Mouse (Mus musculus) megakaryocyte progenitor cell, adult 5-6 weeks (primary cell): ENCODE data around the gene Dvl1. TPM values are rescaled to one million over a fixed set of nuclear protein-coding genes. Genes with fewer than 3 reads are reported as not detected.

Experiments
- ATAC-seq: replicated peaks from 2 replicates; pipeline ENCODE4 v1.8.0; 2016; ENCODE audit warnings: mild to moderate bottlenecking, moderate TSS enrichment, inconsistent platforms; ENCODE audit not compliant: poor library complexity
- total RNA-seq, 2 experiments: library from RNA; stranded (forward) in 1 of 2; stranded (reverse) in 1 of 2; fragments of 157-497, 149-512 nt in 1 of 2; fragments of 200-1000 nt in 1 of 2; gene quantifications; 2 replicates each; pipeline versions ENCODE4 v1.2.3 to v1.2.4; 2015 to 2017

Dvl1 gene
- total RNA-seq, 2 experiments from 2014 or later: 9.6 to 13.0 TPM

DNA sequence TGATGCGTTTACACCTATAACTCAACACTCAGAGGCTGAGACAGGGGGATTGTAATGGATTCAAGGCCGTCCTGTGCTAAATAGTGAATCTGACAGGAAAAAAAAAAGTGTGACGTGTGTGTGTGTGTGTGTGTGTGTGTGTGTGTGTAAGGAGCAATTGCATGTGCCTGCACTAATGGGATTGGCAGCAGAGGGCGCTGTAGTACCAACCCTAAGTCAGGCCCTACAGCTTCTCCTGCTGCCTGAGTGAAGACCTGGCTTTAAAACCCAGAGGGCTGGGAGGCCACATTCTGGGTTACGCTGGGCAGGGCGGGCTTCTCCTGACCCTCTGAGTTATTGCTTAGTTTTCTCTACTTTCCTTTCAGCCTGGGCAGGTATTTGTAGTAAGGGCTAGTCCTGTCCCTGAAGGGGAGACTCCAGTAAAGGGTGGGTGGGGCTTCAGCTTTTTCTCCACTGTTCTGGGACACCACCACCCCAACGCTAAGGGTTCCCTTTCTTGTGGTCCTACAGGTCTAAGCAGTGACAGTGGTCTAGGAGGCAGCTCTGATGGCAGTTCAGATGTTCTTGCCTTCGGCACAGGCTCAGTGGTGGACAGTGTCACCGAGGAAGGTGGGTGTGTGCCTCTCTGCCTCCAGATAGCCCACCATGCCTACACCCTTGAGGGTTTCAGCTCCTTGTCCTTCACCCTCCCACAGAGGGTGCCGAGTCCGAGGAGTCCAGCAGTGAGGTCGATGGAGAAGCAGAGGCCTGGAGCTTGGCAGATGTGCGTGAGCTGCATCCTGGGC is 57.3 kb downstream of the Dvl1 start:
- peak; percentile 59 for ATAC-seq

DNA sequence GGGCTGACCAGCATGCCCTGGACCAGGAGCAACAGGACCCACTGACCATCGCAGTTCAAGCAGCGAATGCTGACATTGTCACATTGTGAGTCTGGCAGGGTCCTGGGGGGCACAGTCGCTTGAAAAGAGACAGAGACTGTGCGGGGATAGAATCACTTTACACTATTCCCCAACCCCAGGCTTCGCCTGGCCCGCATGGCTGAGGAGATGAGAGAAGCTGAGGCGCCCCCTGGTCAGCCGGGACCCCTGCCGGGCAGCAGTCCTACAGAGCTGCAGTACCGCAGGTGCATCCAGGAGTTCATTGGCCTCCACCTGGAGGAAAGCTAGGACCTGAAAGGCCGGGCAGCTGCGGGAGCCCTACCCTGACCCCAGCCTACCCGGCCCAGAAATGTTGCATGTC is 58.4 kb downstream of the Dvl1 start:
- no peak for ATAC-seq

GRCm38 (mm10) chr4:155906125-155906524 is 58.9 kb downstream of the Dvl1 start:
- no peak for ATAC-seq

DNA sequence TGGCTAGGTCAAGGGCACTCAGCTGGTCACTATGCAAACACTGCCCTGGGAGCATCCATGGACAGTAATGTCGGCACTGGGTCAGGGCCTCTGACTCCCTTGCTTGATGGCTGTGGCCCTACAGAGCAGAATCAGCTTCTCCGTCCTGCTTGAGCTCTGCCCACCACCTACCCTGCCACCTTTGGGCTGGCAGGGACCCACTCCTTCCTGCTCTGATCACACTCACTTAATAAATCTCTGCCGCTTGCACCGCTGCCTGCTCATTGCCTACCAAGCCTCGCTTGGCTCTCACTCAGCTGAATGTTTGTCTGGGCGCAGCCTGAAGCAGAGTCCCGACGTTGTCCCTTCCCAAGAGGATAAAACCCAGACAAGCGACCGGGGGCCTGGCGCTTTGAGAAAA is 59.8 kb downstream of the Dvl1 start:
- ATAC-seq: no peak

GRCm38 (mm10) chr4:155908281-155908680 is 61.1 kb downstream of the Dvl1 start:
- ATAC-seq: no peak

- ATAC-seq: no peak
Measured at GRCm38 (mm10) chr4:155908751-155909150, 61.5 kb downstream of the Dvl1 start.

Other genes with a start within 250 kb of the Dvl1 start
- gene Slc35e2, start 246.0 kb upstream of the Dvl1 start, total RNA-seq (2015): 16.8 and 20.2 TPM in 2 replicates
- gene Slc35e2, start 246.0 kb upstream of the Dvl1 start, total RNA-seq (2017): 8.9 and 11.0 TPM in 2 replicates
- 34.5 and 39.3 TPM in 2 replicates for gene Cdk11b, start 222.5 kb upstream of the Dvl1 start, total RNA-seq (2015)
- 50.7 and 56.0 TPM in 2 replicates for gene Cdk11b, start 222.5 kb upstream of the Dvl1 start, total RNA-seq (2017)
- not detected in 2 replicates for gene Gm10563, start 202.0 kb upstream of the Dvl1 start, total RNA-seq (2015)
- gene Gm10563, start 202.0 kb upstream of the Dvl1 start, total RNA-seq (2017): not detected in 2 replicates
- 0.12 and 0.20 TPM in 2 replicates for gene Mmp23, start 194.0 kb upstream of the Dvl1 start, total RNA-seq (2015)
- gene Mmp23, start 194.0 kb upstream of the Dvl1 start, total RNA-seq (2017): not detected in 2 replicates
- 3.1 and 3.6 TPM in 2 replicates for gene Mib2, start 178.2 kb upstream of the Dvl1 start, total RNA-seq (2015)
- 19.7 and 24.5 TPM in 2 replicates for gene Mib2, start 178.2 kb upstream of the Dvl1 start, total RNA-seq (2017)
- gene Fndc10, start 153.1 kb upstream of the Dvl1 start, total RNA-seq (2015): 2.2 and 2.4 TPM in 2 replicates
- gene Fndc10, start 153.1 kb upstream of the Dvl1 start, total RNA-seq (2017): 1.6 and 2.6 TPM in 2 replicates
- gene Ssu72, start 142.6 kb upstream of the Dvl1 start, total RNA-seq (2015): 90.2 and 93.9 TPM in 2 replicates
- 101 and 105 TPM in 2 replicates for gene Ssu72, start 142.6 kb upstream of the Dvl1 start, total RNA-seq (2017)
- gene Tmem240, start 112.6 kb upstream of the Dvl1 start, total RNA-seq (2015): 0.37 and 0.44 TPM in 2 replicates
- gene Tmem240, start 112.6 kb upstream of the Dvl1 start, total RNA-seq (2017): 0.04 and 0.57 TPM in 2 replicates
- gene Atad3a, start 86.3 kb upstream of the Dvl1 start, total RNA-seq (2015): 57.0 and 58.9 TPM in 2 replicates
- 69.8 and 90.6 TPM in 2 replicates for gene Atad3a, start 86.3 kb upstream of the Dvl1 start, total RNA-seq (2017)
- 0.22 and 0.37 TPM in 2 replicates for gene Vwa1, start 72.7 kb upstream of the Dvl1 start, total RNA-seq (2015)
- gene Vwa1, start 72.7 kb upstream of the Dvl1 start, total RNA-seq (2017): 0.24 and 0.42 TPM in 2 replicates
- not detected in 2 replicates for gene Tmem88b, start 61.5 kb upstream of the Dvl1 start, total RNA-seq (2015)
- gene Tmem88b, start 61.5 kb upstream of the Dvl1 start, total RNA-seq (2017): not detected in 2 replicates
- gene Ankrd65, start 57.0 kb upstream of the Dvl1 start, total RNA-seq (2015): not detected in 2 replicates
- not detected in 2 replicates for gene Ankrd65, start 57.0 kb upstream of the Dvl1 start, total RNA-seq (2017)
- gene Mrpl20, start 44.5 kb upstream of the Dvl1 start, total RNA-seq (2015): 203 and 210 TPM in 2 replicates
- gene Mrpl20, start 44.5 kb upstream of the Dvl1 start, total RNA-seq (2017): 70.0 and 102 TPM in 2 replicates
- gene Ccnl2, start 34.9 kb upstream of the Dvl1 start, total RNA-seq (2015): 54.0 and 63.6 TPM in 2 replicates
- gene Ccnl2, start 34.9 kb upstream of the Dvl1 start, total RNA-seq (2017): 80.8 and 88.0 TPM in 2 replicates
- gene Aurkaip1, start 16.1 kb upstream of the Dvl1 start, total RNA-seq (2015): 107 and 111 TPM in 2 replicates
- gene Aurkaip1, start 16.1 kb upstream of the Dvl1 start, total RNA-seq (2017): 128 and 137 TPM in 2 replicates
- gene Mxra8, start 7.7 kb upstream of the Dvl1 start, total RNA-seq (2015): not detected in 2 replicates
- gene Mxra8, start 7.7 kb upstream of the Dvl1 start, total RNA-seq (2017): not detected in 2 replicates
- gene Tas1r3, start 16.0 kb downstream of the Dvl1 start, total RNA-seq (2015): 0.07 and 0.10 TPM in 2 replicates
- gene Tas1r3, start 16.0 kb downstream of the Dvl1 start, total RNA-seq (2017): 0.17 TPM in 2 replicates
- gene Cptp, start 22.0 kb downstream of the Dvl1 start, total RNA-seq (2015): 7.6 and 7.8 TPM in 2 replicates
- 8.8 and 9.2 TPM in 2 replicates for gene Cptp, start 22.0 kb downstream of the Dvl1 start, total RNA-seq (2017)
- 26.8 and 47.5 TPM in 2 replicates for gene Ints11, start 22.1 kb downstream of the Dvl1 start, total RNA-seq (2015)
- 28.5 and 35.9 TPM in 2 replicates for gene Ints11, start 22.1 kb downstream of the Dvl1 start, total RNA-seq (2017)
- 18.7 and 22.5 TPM in 2 replicates for gene Pusl1, start 44.4 kb downstream of the Dvl1 start, total RNA-seq (2015)
- gene Pusl1, start 44.4 kb downstream of the Dvl1 start, total RNA-seq (2017): 19.3 and 33.7 TPM in 2 replicates
- 7.9 and 8.3 TPM in 2 replicates for gene Acap3, start 44.4 kb downstream of the Dvl1 start, total RNA-seq (2015)
- 6.2 and 6.7 TPM in 2 replicates for gene Acap3, start 44.4 kb downstream of the Dvl1 start, total RNA-seq (2017)
- gene Ube2j2, start 96.4 kb downstream of the Dvl1 start, total RNA-seq (2015): 60.5 and 84.8 TPM in 2 replicates
- 97.5 and 98.7 TPM in 2 replicates for gene Ube2j2, start 96.4 kb downstream of the Dvl1 start, total RNA-seq (2017)
- 105 and 126 TPM in 2 replicates for gene C1qtnf12, start 114.9 kb downstream of the Dvl1 start, total RNA-seq (2015)
- gene C1qtnf12, start 114.9 kb downstream of the Dvl1 start, total RNA-seq (2017): 30.6 and 39.6 TPM in 2 replicates
- 10.5 and 10.6 TPM in 2 replicates for gene B3galt6, start 145.2 kb downstream of the Dvl1 start, total RNA-seq (2015)
- 11.4 and 12.9 TPM in 2 replicates for gene B3galt6, start 145.2 kb downstream of the Dvl1 start, total RNA-seq (2017)
- gene Sdf4, start 145.5 kb downstream of the Dvl1 start, total RNA-seq (2015): 52.6 and 54.4 TPM in 2 replicates
- 188 and 205 TPM in 2 replicates for gene Sdf4, start 145.5 kb downstream of the Dvl1 start, total RNA-seq (2017)
- 1.6 and 2.0 TPM in 2 replicates for gene Tnfrsf4, start 166.4 kb downstream of the Dvl1 start, total RNA-seq (2015)
- 0.37 and 0.57 TPM in 2 replicates for gene Tnfrsf4, start 166.4 kb downstream of the Dvl1 start, total RNA-seq (2017)
- gene Tnfrsf18, start 178.8 kb downstream of the Dvl1 start, total RNA-seq (2015): 0.76 and 4.5 TPM in 2 replicates
- gene Tnfrsf18, start 178.8 kb downstream of the Dvl1 start, total RNA-seq (2017): 1.9 and 2.0 TPM in 2 replicates
- gene Ttll10, start 212.0 kb downstream of the Dvl1 start, total RNA-seq (2015): not detected in 2 replicates
- gene Ttll10, start 212.0 kb downstream of the Dvl1 start, total RNA-seq (2017): not detected in 2 replicates